Mouse (Mus musculus) E14TG2a.4 (cell line): ENCODE measurements around the gene Abca2.

Source experiments
- CTCF ChIP-seq: conservative IDR thresholded peaks from 2 replicates; pipeline ENCODE4 v1.5.1; 2014; ENCODE audit warnings: low read length
- NANOG ChIP-seq: IDR thresholded peaks from 2 replicates; pipeline ENCODE4 v1.6.1; 2014; ENCODE audit warnings: borderline replicate concordance, low read length, mixed read lengths
- POU5F1 ChIP-seq: IDR thresholded peaks from 2 replicates; pipeline ENCODE4 v1.6.1; 2014; ENCODE audit warnings: low read length, borderline replicate concordance

DNA sequence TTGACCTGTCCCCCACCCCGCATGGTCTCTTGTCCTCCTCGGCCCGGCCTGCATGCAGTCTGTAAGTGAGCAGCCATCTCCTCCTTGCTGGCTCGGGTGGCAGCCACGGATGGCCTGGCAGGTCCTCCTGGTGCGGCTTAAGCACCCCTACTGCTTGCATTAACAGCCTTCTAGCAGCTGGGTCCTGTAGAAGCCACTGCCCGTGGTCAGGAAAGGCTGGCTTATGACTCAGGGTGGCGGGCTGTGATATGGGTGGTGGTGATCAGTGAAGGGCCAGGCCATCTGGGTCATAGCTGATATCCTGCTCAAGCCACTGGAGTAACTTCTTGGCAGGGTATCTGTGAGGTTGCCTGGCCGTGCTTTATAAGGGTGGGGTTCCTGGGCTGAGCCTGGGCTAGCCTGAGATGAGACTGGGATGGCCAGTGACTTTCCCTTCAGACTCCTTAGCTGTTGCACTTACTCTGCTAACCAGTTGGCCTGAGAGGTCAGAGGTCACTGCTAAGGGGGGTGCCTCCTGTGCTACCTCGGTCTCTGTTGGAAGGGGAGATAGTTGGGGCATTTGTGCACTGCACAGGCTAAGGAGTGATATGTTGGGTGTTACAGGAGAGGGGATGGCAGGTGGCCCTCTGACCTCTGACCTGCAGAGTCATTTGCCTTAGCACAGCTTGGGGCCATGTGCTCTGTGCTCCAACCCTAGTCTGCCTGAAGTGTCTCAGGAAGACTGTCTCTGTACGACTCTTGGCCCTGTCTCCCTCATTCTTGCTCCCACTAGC is 4.0 kb downstream of the Abca2 start:
- TF ChIP-seq NANOG (no peak), CTCF (no peak), POU5F1 (no peak)
